Mouse (Mus musculus): Measurements from ENCODE around the gene Magi2.

Gene Magi2

GRCm38 (mm10) chr5:20654766-20655472, 1428.1 kb downstream of the Magi2 start:
- DNase-seq (ENCODE audit: low spot score): no peak

- DNase-seq (ENCODE audit: low spot score): no peak
These were observed 1430.2 kb downstream of the Magi2 start for GRCm38 (mm10) chr5:20657056-20657455.

- DNase-seq (ENCODE audit: low spot score): no peak
These were observed 1440.8 kb downstream of the Magi2 start for GRCm38 (mm10) chr5:20667601-20668000.

- no peak for DNase-seq (ENCODE audit: low spot score)
These were observed 1442.0 kb downstream of the Magi2 start for GRCm38 (mm10) chr5:20668736-20669355.

- no peak for DNase-seq (ENCODE audit: low spot score)
These were observed 1442.6 kb downstream of the Magi2 start for GRCm38 (mm10) chr5:20669456-20669855.

GRCm38 (mm10) chr5:20671826-20672225, 1445.0 kb downstream of the Magi2 start:
- DNase-seq (ENCODE audit: low spot score): no peak

- DNase-seq (ENCODE audit: low spot score): no peak
These were observed 1447.7 kb downstream of the Magi2 start for GRCm38 (mm10) chr5:20674523-20674922.

GRCm38 (mm10) chr5:20675163-20675665, 1448.4 kb downstream of the Magi2 start:
- DNase-seq (ENCODE audit: low spot score): no peak

- no peak for DNase-seq (ENCODE audit: low spot score)
These were observed 1449.5 kb downstream of the Magi2 start for GRCm38 (mm10) chr5:20676193-20676871.

- DNase-seq (ENCODE audit: low spot score): no peak
These were observed 1450.4 kb downstream of the Magi2 start for GRCm38 (mm10) chr5:20677246-20677645.

GRCm38 (mm10) chr5:20678573-20678972, 1451.7 kb downstream of the Magi2 start:
- DNase-seq (ENCODE audit: low spot score): no peak

- no peak for DNase-seq (ENCODE audit: low spot score)
These were observed 1453.1 kb downstream of the Magi2 start for GRCm38 (mm10) chr5:20679920-20680319.

- DNase-seq (ENCODE audit: low spot score): peak; percentile 12
These were observed 1454.1 kb downstream of the Magi2 start for GRCm38 (mm10) chr5:20680833-20681530.

- no peak for DNase-seq (ENCODE audit: low spot score)
These were observed 1454.8 kb downstream of the Magi2 start for GRCm38 (mm10) chr5:20681660-20682059.

- no peak for DNase-seq (ENCODE audit: low spot score)
These were observed 1455.4 kb downstream of the Magi2 start for GRCm38 (mm10) chr5:20682208-20682607.

GRCm38 (mm10) chr5:20684112-20684511, 1457.3 kb downstream of the Magi2 start:
- DNase-seq (ENCODE audit: low spot score): no peak

GRCm38 (mm10) chr5:20692230-20692629, 1465.4 kb downstream of the Magi2 start:
- DNase-seq (ENCODE audit: low spot score): no peak

- DNase-seq (ENCODE audit: low spot score): no peak
These were observed 1472.3 kb downstream of the Magi2 start for GRCm38 (mm10) chr5:20699116-20699515.

- DNase-seq (ENCODE audit: low spot score): peak; percentile 49
These were observed 1474.9 kb downstream of the Magi2 start for GRCm38 (mm10) chr5:20701483-20702421.

GRCm38 (mm10) chr5:20702480-20703303, 1475.9 kb downstream of the Magi2 start:
- DNase-seq (ENCODE audit: low spot score): no peak
